Mouse (Mus musculus) cerebellum, adult (tissue): ENCODE data around the gene Nek11.

ENCODE experiments used
- ATAC-seq: cut with Nextera tagmentation; 2 replicates; pipeline ENCODE4 v1.9.2; 2017; ENCODE audit warnings: mild to moderate bottlenecking, moderate library complexity, mixed read lengths; ENCODE audit not compliant: insufficient number of reproducible peaks, low FRiP score, low TSS enrichment

Gene Nek11

DNA sequence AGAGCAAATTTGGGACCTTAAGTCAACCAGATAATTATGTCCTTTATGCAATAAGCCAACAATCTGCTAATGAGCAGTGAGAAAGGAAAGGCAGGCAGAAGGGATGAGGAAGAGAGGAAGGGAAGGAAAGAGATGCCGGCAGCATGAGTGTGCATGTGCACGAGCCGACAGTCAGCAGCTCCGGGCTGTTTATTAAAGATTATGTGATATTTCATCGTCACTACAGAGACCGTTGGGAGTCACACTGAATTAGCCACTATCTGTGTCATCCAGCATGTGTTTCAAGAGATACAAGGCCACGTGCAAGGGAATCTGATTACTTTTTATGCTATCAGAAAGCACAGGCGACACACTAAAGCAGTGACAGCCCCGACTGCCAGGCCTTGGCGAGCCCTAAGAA lies 73.5 kb downstream of the Nek11 start:
- ATAC-seq = no peak

DNA sequence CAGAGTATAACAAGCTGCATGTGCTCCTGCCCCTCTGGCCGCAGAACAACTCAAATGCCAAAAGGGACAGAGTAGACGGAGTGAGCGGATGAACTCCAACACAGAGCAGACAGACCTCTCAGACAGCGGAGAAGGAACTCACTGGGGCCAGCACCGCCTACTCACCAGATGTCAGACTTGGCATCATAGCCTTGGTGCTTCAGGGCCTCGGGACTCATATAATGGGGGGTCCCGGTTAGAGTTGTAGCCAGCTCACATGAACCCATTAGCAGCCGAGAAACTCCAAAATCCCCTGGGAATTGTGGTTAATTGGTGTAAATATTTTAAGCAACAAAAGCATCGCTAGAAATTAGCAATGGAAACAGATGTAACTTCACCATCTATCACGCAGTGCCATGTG lies 82.1 kb downstream of the Nek11 start:
- no peak for ATAC-seq

DNA sequence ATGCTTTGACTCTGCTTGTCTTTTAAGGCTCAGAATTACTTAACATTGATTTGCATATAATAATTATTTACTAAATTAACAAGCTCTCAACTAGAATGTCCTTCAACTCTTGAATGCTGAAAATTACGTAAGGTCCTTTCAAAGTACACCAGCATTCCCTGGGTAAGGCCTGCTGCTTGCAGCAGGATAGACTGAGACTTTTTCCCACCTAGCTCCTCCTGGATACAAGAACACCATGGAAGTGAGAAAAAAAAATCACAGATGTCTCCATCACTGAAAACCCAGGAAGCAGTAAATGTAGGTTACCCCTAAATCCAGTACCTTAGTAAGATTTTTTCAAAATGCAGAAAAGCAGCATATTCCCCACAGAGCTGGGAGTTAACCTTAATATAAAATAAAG lies 82.6 kb downstream of the Nek11 start:
- no peak for ATAC-seq

DNA sequence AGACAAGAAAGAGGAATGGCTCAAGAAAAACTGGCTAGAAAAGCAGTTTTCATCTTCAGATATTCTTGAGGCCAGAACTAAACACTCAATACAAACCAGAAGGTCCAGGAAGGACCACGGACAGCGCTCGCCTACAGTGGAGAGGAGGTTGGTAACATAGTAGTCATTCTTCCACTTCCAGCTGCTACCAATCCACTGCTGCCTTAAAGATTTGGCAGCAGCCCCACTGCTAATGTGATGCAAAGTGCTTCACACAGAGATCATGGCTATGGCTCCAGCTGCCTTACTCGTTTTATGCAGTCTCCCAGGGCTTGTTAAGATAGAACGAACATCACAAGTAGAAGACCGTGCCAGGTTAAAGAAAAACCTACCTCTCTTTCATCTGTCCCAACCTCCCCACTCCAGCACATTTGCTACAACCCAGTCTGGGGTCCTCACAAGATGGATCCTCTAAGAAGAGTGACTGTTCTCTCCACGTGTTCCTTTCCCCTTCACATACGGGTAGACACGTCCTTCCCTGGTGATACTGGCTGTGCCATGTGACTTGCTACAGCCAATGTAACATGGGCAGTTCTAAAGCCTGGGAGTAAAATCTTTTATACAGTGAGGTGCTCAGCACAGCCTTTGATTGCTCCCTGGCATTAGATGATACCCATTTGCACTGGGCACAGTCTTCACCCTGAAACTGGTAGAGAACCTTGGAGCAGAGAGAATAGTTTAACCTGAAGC lies 85.6 kb downstream of the Nek11 start:
- no peak for ATAC-seq

DNA sequence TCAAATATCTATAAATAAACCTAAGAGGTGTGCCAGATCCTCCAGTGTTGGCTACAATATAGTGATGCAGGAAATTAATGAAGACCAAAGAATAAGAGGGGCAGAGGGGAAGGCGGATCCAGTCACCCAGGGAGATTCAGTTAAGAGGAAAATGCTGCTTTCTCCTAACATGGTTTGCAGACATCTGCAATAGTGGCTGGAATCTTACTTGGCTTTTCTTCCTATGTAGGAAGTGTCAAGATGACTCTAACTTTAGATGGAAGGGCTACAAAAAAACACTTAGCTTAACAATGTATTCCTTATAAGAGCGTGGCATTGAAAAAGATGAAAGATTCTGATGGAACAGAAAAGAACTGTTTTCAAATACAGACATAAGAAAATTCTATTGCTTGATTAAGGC lies 89.3 kb downstream of the Nek11 start:
- no peak for ATAC-seq

DNA sequence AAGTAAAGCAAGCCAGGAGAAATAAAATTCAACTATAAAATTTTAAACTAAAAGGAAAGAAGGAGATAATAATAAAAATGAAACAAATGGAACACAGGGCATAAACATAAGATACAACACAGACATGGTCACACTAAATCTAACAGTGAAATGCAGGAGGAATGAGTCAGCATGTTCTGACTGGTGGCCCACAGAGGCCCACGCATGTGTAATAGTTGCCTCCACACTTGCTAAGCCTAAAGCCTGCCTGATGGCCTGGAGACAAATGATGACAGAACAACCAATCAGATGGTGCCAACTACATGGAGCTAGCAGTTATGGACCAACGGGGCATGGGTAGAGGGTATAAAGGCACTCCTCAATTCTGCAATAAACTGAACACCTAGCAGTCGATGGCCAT lies 93.1 kb downstream of the Nek11 start:
- ATAC-seq = no peak

DNA sequence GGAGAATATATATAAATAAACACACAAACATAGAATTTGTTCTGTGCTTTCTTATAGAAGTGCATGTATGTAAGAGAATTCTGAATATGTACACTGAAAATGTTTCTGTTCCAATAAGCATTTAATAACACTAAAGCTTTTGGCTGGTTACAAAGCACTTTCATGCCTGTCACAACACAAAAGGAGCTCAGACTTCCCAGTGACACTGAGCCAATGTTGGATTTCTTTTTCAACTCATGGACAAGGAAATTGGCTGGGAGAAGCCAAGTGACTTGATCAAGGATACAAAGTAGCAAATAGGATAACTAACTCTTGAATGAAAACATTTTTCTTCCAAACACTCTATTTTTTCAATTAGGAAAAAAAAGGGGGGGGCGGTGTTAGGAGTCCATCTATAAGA lies 93.9 kb downstream of the Nek11 start:
- no peak for ATAC-seq

DNA sequence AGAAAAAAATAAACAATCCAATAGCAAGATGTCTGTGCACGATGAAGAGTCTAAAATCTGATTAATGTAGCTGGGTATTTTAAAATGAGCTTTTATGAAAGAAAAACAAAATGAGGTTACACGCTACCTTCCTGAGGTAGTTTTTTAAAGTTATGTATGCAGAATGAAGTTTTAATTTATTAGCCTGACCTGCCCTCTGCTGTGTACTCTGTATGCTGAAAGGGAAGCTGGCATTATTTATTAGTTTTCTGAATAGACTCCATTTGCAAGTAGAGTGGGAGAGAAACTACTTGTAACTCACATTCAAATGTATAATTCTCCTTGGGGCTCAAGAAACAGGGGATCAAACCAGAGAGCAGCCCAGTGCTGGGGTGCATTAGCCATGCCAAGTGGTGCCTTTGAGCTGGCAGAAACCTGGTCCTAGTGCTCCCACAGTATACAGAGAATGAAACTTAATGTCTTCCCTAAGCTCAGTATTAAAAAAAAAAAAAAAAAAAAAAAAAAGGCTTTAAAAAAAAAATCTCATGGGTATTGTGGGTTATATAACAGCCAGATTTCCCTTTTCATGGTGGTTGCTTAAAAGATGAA lies 94.5 kb downstream of the Nek11 start:
- no peak for ATAC-seq

DNA sequence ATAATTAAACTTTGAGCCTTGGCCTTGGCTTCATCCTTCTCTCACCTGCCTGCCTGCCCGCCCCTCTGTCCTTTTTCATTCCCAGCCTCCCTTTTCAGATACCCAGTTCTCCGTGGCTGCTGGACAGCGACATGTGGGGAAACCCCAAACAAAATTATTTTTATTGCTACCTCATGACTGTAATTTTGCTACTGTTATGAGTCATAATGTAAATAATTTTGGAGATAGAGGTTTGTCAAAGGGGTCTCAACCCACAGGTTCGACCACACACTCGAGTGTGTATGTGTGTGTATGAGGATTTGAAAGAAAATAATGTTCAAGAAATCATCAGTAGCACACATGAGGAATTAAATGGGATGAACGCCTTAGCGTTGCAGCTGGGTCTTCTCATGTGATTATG lies 110.7 kb downstream of the Nek11 start:
- no peak for ATAC-seq

DNA sequence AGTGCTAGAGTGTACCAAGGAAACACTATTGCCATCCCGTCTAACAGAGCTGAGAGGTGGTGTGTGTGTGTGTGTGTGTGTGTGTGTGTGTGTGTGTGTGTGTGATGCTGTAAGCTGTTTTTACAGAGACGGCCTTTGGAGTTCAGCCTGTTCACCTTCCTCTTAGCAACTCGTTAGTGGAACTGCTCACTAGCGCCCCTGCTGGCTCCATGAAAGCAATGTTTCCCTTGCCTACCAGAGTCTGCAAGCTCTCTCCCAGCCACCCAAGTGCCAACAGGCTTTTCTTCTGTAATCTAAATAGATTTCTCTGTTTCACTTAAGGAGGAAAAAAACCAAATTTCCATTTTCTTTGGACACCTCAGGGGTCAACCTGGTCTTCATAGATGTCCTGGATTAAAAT lies 112.6 kb downstream of the Nek11 start:
- ATAC-seq = no peak

DNA sequence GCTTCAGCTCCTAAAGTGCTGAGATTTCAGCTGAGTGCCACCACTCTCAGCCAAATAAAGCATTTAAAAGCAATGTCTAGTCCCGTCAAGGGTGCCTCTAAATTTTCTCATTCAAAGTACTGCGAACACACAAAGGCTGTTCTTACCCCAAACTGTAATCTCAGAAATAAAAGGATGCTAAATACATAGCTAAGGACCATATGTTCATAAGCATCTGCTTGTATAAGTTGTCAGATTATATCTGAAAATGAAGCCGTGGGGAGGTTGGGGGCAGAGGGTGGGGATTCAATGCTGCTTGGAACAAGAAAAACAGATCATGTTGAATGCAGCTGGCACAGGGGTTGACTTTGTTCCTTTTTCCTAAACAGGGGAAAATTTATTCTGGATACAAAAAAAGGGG lies 120.4 kb downstream of the Nek11 start:
- ATAC-seq = no peak

DNA sequence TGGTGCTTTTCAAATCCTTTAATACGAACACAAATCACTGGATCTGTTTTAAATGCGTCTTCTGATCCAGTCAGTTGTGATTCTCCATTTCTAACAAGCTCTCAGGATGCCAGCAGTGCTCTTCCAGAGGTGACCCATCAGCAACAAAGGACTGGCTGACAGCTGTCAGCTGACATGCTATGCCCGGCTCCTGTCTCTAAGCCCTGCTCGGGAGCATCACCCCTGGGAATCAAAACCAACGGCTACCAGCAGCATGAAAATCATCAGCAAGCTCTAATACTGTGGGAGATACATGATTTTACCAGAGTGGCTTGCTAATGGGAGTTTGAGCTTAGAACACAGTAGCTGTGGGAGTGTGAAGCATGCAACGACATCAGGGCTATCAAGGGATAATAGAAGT lies 121.0 kb downstream of the Nek11 start:
- no peak for ATAC-seq

DNA sequence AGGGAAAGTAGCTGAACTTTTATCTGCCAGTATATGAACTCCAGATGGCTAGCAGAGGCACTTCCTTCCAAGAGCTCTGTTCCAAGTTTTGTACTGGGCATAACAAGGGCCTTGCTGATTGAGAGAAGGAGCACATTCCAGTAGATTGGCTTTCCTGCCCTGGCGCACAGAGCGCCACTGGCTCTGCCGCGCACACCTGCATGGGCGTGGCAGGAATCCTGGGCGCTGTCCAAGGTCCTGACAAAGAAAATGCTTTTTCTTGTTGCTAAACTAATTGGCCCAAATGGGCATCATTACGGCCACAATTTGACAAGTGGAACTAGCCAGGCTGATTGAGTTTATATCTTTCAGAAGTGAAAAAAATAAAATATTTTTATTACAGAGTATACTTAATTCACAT lies 123.1 kb downstream of the Nek11 start:
- ATAC-seq = no peak

DNA sequence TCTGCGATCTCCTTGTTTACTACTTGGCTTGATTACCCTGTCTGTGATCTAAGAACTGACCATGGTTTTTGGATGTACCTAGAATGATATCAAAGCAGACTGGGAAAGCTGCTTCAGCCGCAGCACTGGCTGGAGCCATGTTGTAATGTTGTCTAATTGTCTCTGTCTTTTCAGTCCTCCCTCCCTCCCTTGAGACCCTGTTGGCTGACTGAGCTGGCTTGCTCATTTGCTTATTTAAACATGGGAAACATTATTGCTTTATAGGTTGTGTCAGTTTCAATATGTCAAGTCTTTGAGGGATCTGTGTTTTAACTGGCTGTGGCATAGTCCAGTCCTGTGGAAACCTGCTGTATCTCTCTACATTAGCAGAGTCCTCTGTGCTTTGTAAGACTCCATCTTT lies 132.2 kb downstream of the Nek11 start:
- no peak for ATAC-seq

DNA sequence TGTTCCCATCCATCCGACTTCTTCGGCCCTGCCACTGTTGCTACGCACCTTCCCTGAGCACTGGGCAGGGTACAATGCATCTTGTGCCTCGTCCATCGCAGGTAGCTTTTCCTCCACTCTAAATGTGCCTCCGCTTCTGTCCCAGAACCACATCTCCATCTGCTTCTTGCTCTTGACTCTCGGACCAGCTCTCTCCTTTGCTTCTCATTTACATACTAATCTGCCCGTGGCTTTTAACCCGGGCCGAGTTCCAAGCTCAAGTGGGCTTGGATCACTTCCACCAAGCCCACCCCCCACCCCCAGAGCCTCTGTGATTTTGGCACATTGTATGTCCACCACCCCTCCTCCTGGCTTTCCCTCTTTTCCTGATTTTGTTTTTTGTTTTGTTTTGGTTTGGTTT lies 137.7 kb downstream of the Nek11 start:
- ATAC-seq = no peak

DNA sequence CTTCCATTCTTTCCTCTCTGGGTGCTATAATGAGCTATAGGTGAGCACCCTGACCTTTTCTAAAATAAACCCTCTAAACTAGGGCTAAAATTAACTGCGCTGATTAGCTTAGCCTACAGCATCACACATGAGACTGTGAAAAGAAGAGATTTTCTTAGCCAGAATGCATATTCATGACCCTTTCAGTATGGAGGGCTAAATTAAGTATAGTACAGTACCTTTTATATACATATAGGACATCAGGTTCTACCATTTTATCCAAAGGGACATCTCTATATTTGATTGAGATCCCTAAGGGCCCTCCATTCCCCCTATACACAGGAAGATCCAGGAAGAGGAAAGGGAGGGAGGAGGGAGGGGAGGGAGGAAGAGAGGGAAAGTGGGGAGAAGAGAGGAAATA lies 141.2 kb downstream of the Nek11 start:
- ATAC-seq = no peak

DNA sequence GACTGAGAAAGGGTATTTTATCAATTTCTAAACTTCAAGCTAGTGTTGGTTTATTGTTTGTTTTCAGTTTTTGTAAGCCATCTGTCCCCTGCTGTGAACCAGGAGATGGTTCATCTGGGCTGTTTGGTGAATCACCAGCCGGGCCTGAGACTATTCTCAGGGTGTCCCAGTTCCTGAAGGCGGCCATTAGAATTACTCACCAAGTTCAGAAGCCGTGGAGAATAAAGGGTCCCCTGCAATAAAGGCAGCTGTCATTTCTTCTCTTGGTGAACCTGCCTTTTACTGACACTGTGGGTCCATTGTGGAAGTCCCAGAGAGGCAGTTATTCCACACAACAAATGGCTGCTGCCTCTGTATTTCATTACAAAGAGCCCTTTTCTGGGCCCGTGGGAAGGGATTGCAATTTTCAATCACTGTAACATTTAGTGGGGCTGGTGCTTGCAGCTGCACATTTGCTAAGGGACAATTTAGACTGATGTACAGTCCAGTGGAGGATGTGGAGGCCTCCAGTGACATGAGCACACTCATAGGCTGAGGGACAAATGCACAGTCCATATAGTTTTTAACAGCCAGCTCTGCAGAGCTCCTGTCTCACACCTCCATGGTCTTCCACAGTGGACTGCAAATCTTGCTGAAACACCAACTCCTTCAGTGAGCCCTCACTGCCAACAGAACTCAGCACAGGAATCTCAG lies 142.8 kb downstream of the Nek11 start:
- no peak for ATAC-seq

DNA sequence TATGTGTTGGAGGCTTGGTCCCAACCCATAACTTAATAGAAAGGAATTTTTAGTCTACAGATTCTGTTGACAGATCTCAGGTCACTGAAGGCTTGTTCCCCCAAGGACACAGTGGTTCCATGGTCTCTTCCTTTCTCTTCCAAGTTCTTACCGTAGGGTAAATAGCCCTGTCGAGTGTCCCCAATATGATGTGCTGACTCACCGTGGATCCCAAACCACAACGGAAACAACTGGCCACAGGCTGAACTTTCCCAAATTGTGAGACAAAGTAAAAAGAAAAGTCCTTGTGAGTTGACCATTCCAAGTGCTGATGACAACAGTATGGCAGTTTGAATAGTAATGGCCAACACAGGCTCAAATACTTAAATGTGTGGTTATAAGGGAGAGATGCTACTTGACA lies 144.1 kb downstream of the Nek11 start:
- ATAC-seq = no peak

DNA sequence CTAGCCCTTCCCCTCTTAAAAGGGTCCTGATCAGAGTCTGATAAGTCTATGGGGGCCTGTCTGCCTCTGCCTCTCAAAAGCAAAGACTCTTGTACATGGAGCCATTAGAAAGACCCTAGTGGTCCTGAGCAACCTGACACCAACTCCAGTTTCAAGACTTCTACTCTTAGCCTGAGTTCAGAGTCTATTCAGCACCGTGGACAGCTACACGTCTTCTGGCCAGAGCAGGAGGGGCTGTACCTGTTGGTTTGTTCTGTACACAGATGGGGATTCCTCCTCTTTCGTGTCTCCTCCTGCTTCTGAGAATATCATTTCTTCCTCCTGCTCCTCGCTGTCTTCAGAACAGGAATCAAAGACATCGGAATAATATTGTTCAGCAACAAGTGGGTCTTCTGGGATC lies 151.3 kb downstream of the Nek11 start:
- ATAC-seq = no peak

DNA sequence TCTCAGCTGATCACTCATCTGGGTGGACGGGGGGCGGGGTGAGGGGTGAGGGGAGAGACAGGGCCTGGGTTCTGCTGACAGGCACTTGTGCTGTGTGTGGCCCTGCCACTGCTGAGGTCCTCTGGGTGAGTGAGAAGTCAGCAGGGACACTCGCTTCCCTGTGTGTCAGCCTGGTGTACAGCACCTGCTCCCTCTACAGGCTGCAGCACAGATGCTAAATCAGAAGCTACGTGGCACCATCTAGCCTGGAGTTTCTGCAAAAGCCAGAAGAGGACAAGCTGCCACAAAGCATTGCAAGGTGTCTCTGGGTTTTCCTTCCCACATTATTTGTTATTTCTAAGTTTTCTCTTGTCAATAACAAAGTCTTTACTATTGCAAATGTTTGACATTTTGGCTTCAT lies 180.9 kb downstream of the Nek11 start:
- no peak for ATAC-seq

DNA sequence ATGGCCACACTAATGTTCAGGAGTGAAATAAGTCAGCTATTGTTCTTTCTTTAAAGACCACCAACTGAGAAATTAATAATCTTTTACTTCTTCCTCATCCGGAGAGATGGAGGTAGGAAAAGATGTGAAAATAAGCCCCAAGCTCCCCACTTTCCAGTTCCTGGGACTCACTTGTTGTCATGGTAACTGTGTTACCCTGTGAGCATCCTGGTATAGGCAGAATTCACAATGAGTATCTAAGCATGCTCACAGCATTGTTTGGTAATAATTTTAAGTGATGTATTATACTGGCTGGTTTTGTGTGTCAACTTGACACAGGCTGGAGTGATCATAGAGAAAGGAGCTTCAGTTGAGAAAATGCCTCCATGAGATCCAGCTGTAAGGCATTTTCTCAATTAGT lies 195.0 kb downstream of the Nek11 start:
- no peak for ATAC-seq

DNA sequence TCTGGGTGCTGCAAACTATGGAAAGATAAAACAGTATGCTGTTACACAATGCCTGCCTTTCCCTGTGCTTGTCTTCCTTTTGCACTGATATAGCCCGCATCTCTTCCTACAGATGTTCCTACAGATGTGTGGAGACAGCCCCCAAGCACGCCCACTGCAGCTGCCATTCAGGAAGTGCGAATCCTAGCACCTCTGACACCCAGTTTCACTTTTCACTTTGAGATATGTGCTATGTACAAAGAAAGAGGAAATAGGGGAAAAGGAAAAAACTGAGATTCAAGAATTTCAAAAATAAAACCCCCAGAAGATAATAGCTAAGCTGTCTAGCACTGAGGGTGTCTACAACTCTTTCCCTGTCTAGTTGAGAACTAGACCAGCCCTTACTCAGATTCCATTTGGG lies 208.6 kb downstream of the Nek11 start:
- ATAC-seq = no peak
